Mouse (Mus musculus): ENCODE measurements around the gene Aven.

The Aven gene

GRCm38 (mm10) chr2:112484886-112485285 is 7.9 kb upstream of the Aven start:
- ATAC-seq (ENCODE audit: insufficient number of reproducible peaks, low FRiP score, low TSS enrichment), result no peak

GRCm38 (mm10) chr2:112490483-112491196 is 2.1 kb upstream of the Aven start:
- no peak for ATAC-seq (ENCODE audit: insufficient number of reproducible peaks, low FRiP score, low TSS enrichment)

- no peak for ATAC-seq (ENCODE audit: insufficient number of reproducible peaks, low FRiP score, low TSS enrichment)
Observed at GRCm38 (mm10) chr2:112491629-112492028, 1.1 kb upstream of the Aven start.

GRCm38 (mm10) chr2:112492431-112492855 is 321 bp upstream of the Aven start:
- no peak for ATAC-seq (ENCODE audit: insufficient number of reproducible peaks, low FRiP score, low TSS enrichment)

- ATAC-seq (ENCODE audit: insufficient number of reproducible peaks, low FRiP score, low TSS enrichment), result 0 out of 2 replicates have a peak, but pooled peaks have one; percentile 13
Observed at GRCm38 (mm10) chr2:112493539-112494260, 936 bp downstream of the Aven start.

GRCm38 (mm10) chr2:112497851-112498250 is 5.1 kb downstream of the Aven start:
- ATAC-seq (ENCODE audit: insufficient number of reproducible peaks, low FRiP score, low TSS enrichment), result no peak

GRCm38 (mm10) chr2:112501209-112501608 is 8.4 kb downstream of the Aven start:
- ATAC-seq (ENCODE audit: insufficient number of reproducible peaks, low FRiP score, low TSS enrichment), result peak; percentile 86

GRCm38 (mm10) chr2:112503978-112504377 is 11.2 kb downstream of the Aven start:
- no peak for ATAC-seq (ENCODE audit: insufficient number of reproducible peaks, low FRiP score, low TSS enrichment)

- no peak for ATAC-seq (ENCODE audit: insufficient number of reproducible peaks, low FRiP score, low TSS enrichment)
Observed at GRCm38 (mm10) chr2:112506841-112507435, 14.2 kb downstream of the Aven start.

- no peak for ATAC-seq (ENCODE audit: insufficient number of reproducible peaks, low FRiP score, low TSS enrichment)
Observed at GRCm38 (mm10) chr2:112507444-112507843, 14.7 kb downstream of the Aven start.

- ATAC-seq (ENCODE audit: insufficient number of reproducible peaks, low FRiP score, low TSS enrichment), result no peak
Observed at GRCm38 (mm10) chr2:112510140-112510539, 17.4 kb downstream of the Aven start.

- ATAC-seq (ENCODE audit: insufficient number of reproducible peaks, low FRiP score, low TSS enrichment), result no peak
Observed at GRCm38 (mm10) chr2:112513036-112513435, 20.3 kb downstream of the Aven start.

- ATAC-seq (ENCODE audit: insufficient number of reproducible peaks, low FRiP score, low TSS enrichment), result no peak
Observed at GRCm38 (mm10) chr2:112516728-112517127, 24.0 kb downstream of the Aven start.

- no peak for ATAC-seq (ENCODE audit: insufficient number of reproducible peaks, low FRiP score, low TSS enrichment)
Observed at GRCm38 (mm10) chr2:112517218-112517617, 24.5 kb downstream of the Aven start.

GRCm38 (mm10) chr2:112518541-112518940 is 25.8 kb downstream of the Aven start:
- no peak for ATAC-seq (ENCODE audit: insufficient number of reproducible peaks, low FRiP score, low TSS enrichment)

- ATAC-seq (ENCODE audit: insufficient number of reproducible peaks, low FRiP score, low TSS enrichment), result no peak; the same call in 1 of the 2 replicates
Observed at GRCm38 (mm10) chr2:112520526-112521482, 28.0 kb downstream of the Aven start.

- ATAC-seq (ENCODE audit: insufficient number of reproducible peaks, low FRiP score, low TSS enrichment), result no peak
Observed at GRCm38 (mm10) chr2:112526933-112527332, 34.2 kb downstream of the Aven start.

GRCm38 (mm10) chr2:112532812-112533496 is 40.2 kb downstream of the Aven start:
- ATAC-seq (ENCODE audit: insufficient number of reproducible peaks, low FRiP score, low TSS enrichment), result no peak

- 0 out of 2 replicates have a peak, but pooled peaks have one; percentile 31 for ATAC-seq (ENCODE audit: insufficient number of reproducible peaks, low FRiP score, low TSS enrichment)
Observed at GRCm38 (mm10) chr2:112534677-112535222, 42.0 kb downstream of the Aven start.

Measured in cerebellum, adult (tissue).